Mouse (Mus musculus) heart, adult 2 months (tissue): Measurements from ENCODE around the gene Sept3. TPM values are rescaled to one million over a fixed set of nuclear protein-coding genes. Genes with fewer than 3 reads are reported as not detected.
A peak's percentile ranks its signal among the peaks of the same experiment; 100 is the strongest.

Experiments used
- DNase-seq, 2 experiments: peaks; one replicate each; pipeline ENCODE4 v3.0.0; 2021
- H3K27ac ChIP-seq: fragments of 200-600 bp; 2 replicates; pipeline ENCODE4 v1.8.1; 2022
- H3K27me3 ChIP-seq: fragments of 200-500 bp; 2 replicates; pipeline ENCODE4 v1.6.1; 2012; ENCODE audit warnings: mild to moderate bottlenecking, low read length, inconsistent platforms, mixed read lengths; ENCODE audit not compliant: control insufficient read depth, insufficient read depth
- H3K36me3 ChIP-seq: fragments of 200-500 bp; 2 replicates; pipeline ENCODE4 v1.6.1; 2012; ENCODE audit warnings: low read length, inconsistent platforms; ENCODE audit not compliant: control insufficient read depth, insufficient read depth
- H3K4me1 ChIP-seq: fragments of 200-500 bp; 2 replicates; pipeline ENCODE4 v1.6.1; 2011; ENCODE audit warnings: low read length; ENCODE audit not compliant: control insufficient read depth, insufficient read depth
- H3K4me3 ChIP-seq: fragments of 200-600 bp; 2 replicates; pipeline ENCODE4 v1.8.1; 2022
- H3K79me2 ChIP-seq: fragments of 200-500 bp; replicated peaks from 2 replicates; pipeline ENCODE4 v1.6.1; 2012; ENCODE audit warnings: mild to moderate bottlenecking, inconsistent platforms, low read length, moderate library complexity, mixed read lengths; ENCODE audit not compliant: control insufficient read depth, insufficient read depth
- H3K9ac ChIP-seq: fragments of 200-500 bp; 2 replicates; pipeline ENCODE4 v1.6.1; 2012; ENCODE audit warnings: low read depth, mild to moderate bottlenecking, control low read depth, inconsistent platforms, low read length, mixed read lengths
- CTCF ChIP-seq: fragments of 200-600 bp; IDR thresholded peaks from 2 replicates; pipeline ENCODE4 v1.8.1; 2022; ENCODE audit warnings: antibody characterized with exemption, mild to moderate bottlenecking, moderate library complexity
- EP300 ChIP-seq: fragments of 200-500 bp; IDR thresholded peaks from 2 replicates; pipeline ENCODE4 v1.6.1; 2011; ENCODE audit warnings: low read depth, low read length, control low read depth; ENCODE audit not compliant: insufficient read depth
- POLR2A ChIP-seq: fragments of 200-500 bp; IDR thresholded peaks from 2 replicates; pipeline ENCODE4 v1.6.1; 2011; ENCODE audit warnings: mild to moderate bottlenecking, low read depth, low read length, control low read depth; ENCODE audit not compliant: insufficient read depth
- WGBS: fragments of 180-500 bp; shearing (Covaris S2); methylation state at CpG from one replicate; pipeline ENCODE4 v1.1.7; 2018; 5-methylcytosine and 5-hydroxymethylcytosine counted together
- intact Hi-C: fragments of 180-260 bp; cut with DNase I; formaldehyde crosslinking; loops from one replicate; pipeline ENCODE4 v1.15.1; 2025
- polyA plus RNA-seq: library from polyadenylated mRNA; depleted of rRNA; stranded (reverse); fragments of >200 nt; gene quantifications from 2 replicates; pipeline ENCODE4 v1.2.3, GENCODE M21; 2012
- total RNA-seq, 2 experiments: library from RNA; stranded (reverse); gene quantifications; 2 replicates each; pipeline ENCODE4 v1.2.3; 2021

Gene Sept3
- total and polyA plus RNA-seq, 3 experiments, result 0.39 to 0.44 (median 0.43) TPM

GRCm38 (mm10) chr15:82247131-82247776, 27.4 kb upstream of the Sept3 start:
- Histone ChIP-seq H3K4me1 (0 out of 2 replicates have a peak, but pooled peaks cover 2% of the 10 kb centered on the region), H3K9ac (no peak overlapping the region), H3K79me2 (no peaks in the 10 kb centered on the region), H3K36me3 (no peaks in the 10 kb centered on the region), H3K4me3 (no peak overlapping the region), H3K27me3 (no peaks in the 10 kb centered on the region), H3K27ac (no peak overlapping the region)
- no peak for TF ChIP-seq POLR2A
- no peak for TF ChIP-seq EP300
- TF ChIP-seq CTCF, result no peak
- WGBS, result 37% methylated on average over 3 of the region's 3 CpGs
- no peak for DNase-seq
- intact Hi-C loops, result no loop called here

- no peak overlapping the region for H3K9ac ChIP-seq
- H3K36me3 ChIP-seq, result no peaks in the 10 kb centered on the region
- no peaks in the 10 kb centered on the region for H3K4me1 ChIP-seq
- H3K27ac ChIP-seq, result no peak overlapping the region
- no peak overlapping the region for H3K4me3 ChIP-seq
- no peaks in the 10 kb centered on the region for H3K79me2 ChIP-seq
- no peak for TF ChIP-seq EP300
- TF ChIP-seq POLR2A, result no peak
- peak; percentile 48 for TF ChIP-seq CTCF
- DNase-seq, result no peak
- H3K27me3 ChIP-seq, result no peaks in the 10 kb centered on the region
- intact Hi-C loops, result no loop called here
- 94% methylated on average over 3 of the region's 3 CpGs for WGBS
Observed at GRCm38 (mm10) chr15:82251579-82251978, 23.1 kb upstream of the Sept3 start.

- WGBS, result 66% methylated on average over 6 of the region's 6 CpGs
- no peaks in the 10 kb centered on the region for H3K79me2 ChIP-seq
- DNase-seq, result no peak
- TF ChIP-seq EP300, result no peak
- TF ChIP-seq CTCF, result no peak
- TF ChIP-seq POLR2A, result no peak
- H3K9ac ChIP-seq, result no peak within 1 kb of the TSS
- H3K4me1 ChIP-seq, result no peaks in the 10 kb centered on the region
- intact Hi-C loops, result no loop called here
- H3K27me3 ChIP-seq, result no peaks in the 10 kb centered on the region
- no peak within 1 kb of the TSS for H3K4me3 ChIP-seq
- H3K36me3 ChIP-seq, result no peaks in the 10 kb centered on the region
- H3K27ac ChIP-seq, result no peak within 1 kb of the TSS
Observed at GRCm38 (mm10) chr15:82252097-82252496, 22.6 kb upstream of the Sept3 start, which contains the start of gene 1500009C09Rik. TSS of gene 1500009C09Rik (plus strand) at chr15:82252397.

GRCm38 (mm10) chr15:82255248-82255647, 19.4 kb upstream of the Sept3 start:
- Histone ChIP-seq H3K27ac (no peak overlapping the region), H3K9ac (no peak overlapping the region), H3K27me3 (no peaks in the 10 kb centered on the region), H3K79me2 (no peaks in the 10 kb centered on the region), H3K36me3 (no peaks in the 10 kb centered on the region), H3K4me3 (no peak overlapping the region), H3K4me1 (no peaks in the 10 kb centered on the region)
- DNase-seq, result no peak
- TF ChIP-seq CTCF, result no peak
- TF ChIP-seq POLR2A, result no peak
- no peak for TF ChIP-seq EP300
- intact Hi-C loops, result no loop called here
- 45% methylated on average over 4 of the region's 4 CpGs for WGBS

- DNase-seq, result no peak
- no peak overlapping the region for H3K27ac ChIP-seq
- 22% methylated on average over 10 of the region's 10 CpGs for WGBS
- H3K36me3 ChIP-seq, result no peaks in the 10 kb centered on the region
- H3K4me1 ChIP-seq, result no peaks in the 10 kb centered on the region
- no peaks in the 10 kb centered on the region for H3K27me3 ChIP-seq
- no peak overlapping the region for H3K9ac ChIP-seq
- H3K79me2 ChIP-seq, result no peaks in the 10 kb centered on the region
- TF ChIP-seq EP300 (no peak), CTCF (no peak), POLR2A (no peak)
- intact Hi-C loops, result no loop called here
- H3K4me3 ChIP-seq, result no peak overlapping the region
Observed at GRCm38 (mm10) chr15:82255944-82256383, 18.7 kb upstream of the Sept3 start.

- no peaks in the 10 kb centered on the region; the same call in 1 of the 2 replicates for H3K27me3 ChIP-seq
- H3K4me1 ChIP-seq, result no peaks in the 10 kb centered on the region
- intact Hi-C loops, result no loop called here
- H3K79me2 ChIP-seq, result no peaks in the 10 kb centered on the region
- H3K4me3 ChIP-seq, result no peak overlapping the region
- TF ChIP-seq CTCF (peak; percentile 83), EP300 (no peak)
- H3K27ac ChIP-seq, result no peak overlapping the region
- 12% methylated on average over 16 of the region's 16 CpGs for WGBS
- no peaks in the 10 kb centered on the region for H3K36me3 ChIP-seq
- no peak overlapping the region for H3K9ac ChIP-seq
- peak; percentile 36 to 47 for DNase-seq
Observed at GRCm38 (mm10) chr15:82259510-82259909, 15.2 kb upstream of the Sept3 start.
